Mouse (Mus musculus) olfactory bulb, adult 2 months (tissue): ENCODE results near the gene Gm20696.

Experiments
- CTCF ChIP-seq: fragments of 200-500 bp; IDR thresholded peaks from 2 replicates; pipeline ENCODE4 v1.5.1; 2012; ENCODE audit warnings: low read depth, mild to moderate bottlenecking, low read length, moderate library complexity; ENCODE audit not compliant: insufficient read depth
- POLR2A ChIP-seq: fragments of 200-500 bp; IDR thresholded peaks from 2 replicates; pipeline ENCODE4 v1.6.1; 2012; ENCODE audit warnings: mild to moderate bottlenecking, low read depth, low read length, moderate library complexity; ENCODE audit not compliant: insufficient read depth

GRCm38 (mm10) chr6:99522359-99523108 lies 144.1 kb downstream of the Gm20696 start, which contains the start of gene Foxp1:
- no peak for TF ChIP-seq CTCF
- TF ChIP-seq POLR2A: no peak
